Mouse (Mus musculus) cerebellum, adult 11-12 months (tissue): Measurements from ENCODE around the gene 1600012H06Rik.
"Not testable (repeated sequence)": the region's sequence is repeated elsewhere in the genome, so short reads cannot be mapped to it uniquely, and the experiment has no call there.

Source experiments
- DNase-seq: peaks from one replicate; pipeline ENCODE4 v3.0.0; 2022

Gene 1600012H06Rik

DNA sequence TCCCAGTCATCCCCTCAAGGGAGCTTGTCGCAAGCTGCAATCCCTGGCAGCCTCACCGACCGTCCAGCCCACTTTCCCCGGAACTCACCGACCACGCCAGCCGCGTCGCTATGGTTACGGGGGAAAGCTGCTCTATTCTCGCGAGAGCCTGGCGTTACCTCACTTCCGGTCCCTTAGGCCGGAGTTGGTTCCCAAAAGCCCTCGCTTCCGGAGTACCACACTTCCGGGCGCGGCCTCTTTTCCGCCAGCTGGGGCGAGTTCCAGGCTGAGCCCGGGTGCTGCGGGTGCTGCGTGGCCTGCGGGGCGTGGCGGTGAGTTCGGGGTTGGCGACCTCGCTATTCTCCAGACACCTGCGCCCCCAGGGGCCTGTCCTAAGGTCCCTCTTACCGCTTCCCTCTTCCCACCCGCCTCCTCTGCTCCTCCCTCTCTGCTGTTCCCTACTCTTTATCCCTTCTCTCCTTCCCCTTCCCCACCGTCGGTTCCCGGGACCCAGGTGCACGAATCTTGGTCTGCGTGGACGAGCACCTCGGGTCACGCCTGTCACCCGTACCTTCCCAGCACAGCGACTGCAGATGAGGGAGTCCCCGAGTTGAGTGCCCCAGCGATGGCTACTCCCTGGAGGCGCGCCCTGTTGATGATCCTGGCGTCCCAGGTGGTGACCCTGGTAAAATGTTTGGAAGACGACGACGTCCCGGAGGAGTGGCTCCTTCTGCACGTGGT, at the start of gene 1600012H06Rik, which contains the start of gene Wdr27:
Gene 1600012H06Rik (plus strand): TSS at position 176 of the 720 bp plus-strand sequence.
Gene Wdr27 (minus strand): TSS at position 150 of the 720 bp plus-strand sequence.
- peak; percentile 97 for DNase-seq

DNA sequence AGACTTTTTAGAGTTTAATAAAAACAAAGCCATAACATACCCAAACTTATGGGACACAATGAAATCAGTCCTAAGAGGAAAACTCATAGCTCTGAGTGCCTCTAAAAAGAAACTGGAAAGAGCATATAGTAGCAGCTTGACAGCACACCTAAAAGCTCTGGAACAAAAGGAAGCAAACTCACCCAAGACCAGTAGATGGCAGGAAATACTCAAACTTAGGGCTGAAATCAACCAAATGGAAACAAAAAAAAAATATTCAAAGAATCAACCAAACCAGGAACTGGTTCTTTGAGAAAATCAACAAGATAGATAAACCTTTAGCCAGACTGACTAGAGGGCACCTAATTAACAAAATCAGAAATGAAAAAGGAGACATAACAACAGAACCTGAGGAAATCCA, 47.9 kb upstream of the 1600012H06Rik start:
- DNase-seq, result not testable (repeated sequence)

DNA sequence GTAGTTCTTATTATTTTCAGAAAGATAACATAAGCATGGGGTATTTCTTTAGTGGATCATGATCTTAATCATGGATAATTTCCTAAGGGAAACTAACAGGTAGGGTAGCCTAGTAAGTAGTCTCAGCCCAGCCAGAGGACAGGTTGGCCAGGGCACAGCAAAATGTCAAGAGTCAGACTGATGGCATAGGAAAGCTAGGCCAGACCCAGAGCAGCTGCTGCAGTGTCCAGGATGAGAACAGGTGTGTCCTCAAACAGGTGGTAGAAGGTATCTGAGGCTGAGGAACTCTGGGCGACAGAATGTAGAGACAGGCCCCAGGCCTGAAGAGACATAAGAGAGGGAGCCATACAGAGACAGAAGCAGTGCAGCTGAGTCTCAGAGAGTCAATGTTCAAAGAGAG, 44.0 kb upstream of the 1600012H06Rik start:
- DNase-seq, result no peak

DNA sequence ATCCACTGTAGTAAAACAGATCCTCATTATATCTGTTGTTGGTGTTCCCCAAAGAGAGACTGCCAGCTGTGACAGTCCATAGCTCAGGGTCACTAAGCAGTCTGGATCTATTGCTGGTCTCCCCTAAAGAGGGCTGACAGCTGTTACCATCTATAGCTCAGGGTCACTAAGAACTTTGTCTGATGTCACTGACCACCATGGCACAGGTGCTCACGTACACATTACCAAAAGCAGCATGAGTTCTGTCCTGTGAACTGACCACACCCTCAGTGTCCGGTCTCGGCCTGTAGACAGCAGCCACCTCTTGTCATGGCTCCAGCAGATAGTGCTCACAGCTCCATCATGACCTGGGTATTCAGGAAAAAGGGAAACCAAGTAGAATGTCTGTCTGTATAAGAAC, 39.8 kb upstream of the 1600012H06Rik start:
- DNase-seq, result no peak

DNA sequence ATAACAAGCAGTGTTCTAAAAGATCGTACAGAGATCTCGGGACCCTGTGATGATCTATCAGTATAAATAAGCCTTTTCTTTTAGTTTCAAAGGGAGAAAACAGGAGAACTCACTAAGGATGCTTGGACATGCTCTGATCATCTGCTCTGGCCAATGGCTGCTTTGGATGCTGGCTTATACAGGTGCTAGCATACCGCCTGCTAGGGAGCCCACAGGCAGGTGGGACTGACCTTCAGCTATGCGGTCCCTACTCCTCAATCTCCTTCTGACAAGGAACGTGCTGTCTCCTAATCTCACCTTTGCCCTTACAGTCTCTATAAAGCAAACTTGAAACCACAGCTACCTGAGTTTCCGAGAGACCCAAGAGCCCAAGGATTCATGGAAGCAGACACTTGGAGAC, 38.8 kb upstream of the 1600012H06Rik start:
- DNase-seq, result no peak

DNA sequence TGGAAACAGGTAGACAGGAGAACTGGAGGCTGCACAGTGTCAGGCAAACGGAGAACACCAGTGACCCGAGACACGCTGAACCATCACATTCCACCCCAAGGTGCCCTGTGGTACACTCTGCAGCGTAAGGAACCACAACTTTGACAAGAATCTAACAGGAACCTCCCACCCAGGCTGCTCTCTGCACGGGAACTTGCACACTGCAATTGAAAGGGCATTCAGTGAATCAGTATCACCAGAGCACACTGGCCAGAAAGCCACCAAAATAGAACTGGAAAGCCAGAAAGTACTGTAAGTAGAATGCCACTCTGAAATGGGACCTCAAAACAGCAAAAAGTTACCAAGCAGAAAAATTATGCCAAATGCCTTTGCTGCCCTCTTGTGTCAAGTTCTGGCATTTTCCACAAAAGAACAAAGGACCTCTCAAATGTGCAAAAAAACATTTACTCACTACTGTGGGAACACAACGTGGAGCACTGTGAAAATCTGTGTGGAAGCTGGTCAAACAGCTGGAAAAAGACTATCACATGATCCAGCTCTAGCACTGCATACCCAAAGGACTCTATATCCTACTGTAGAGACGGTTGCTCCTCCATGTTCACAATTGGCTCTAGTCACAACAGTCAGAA, 38.2 kb upstream of the 1600012H06Rik start:
- peak; percentile 8 for DNase-seq

DNA sequence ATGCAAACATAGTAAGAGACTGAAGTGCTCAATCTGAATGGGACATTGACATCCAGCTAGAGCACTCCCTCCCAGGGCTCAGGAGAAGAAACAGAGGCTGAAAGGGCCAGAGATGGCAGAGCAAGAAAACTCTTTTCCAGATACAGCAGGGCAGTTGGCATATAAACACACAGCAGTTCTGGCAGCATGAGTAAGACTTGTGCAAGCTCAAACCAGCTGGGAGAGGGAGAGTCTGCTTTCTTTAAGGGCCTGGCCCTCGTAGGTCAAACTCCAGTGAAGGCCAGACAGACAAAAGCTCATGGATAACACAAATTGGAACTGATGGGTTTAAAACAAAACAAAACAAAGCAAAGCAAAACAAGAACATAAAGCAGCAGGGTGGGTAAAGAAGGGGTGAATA, 36.4 kb upstream of the 1600012H06Rik start:
- DNase-seq, result no peak

DNA sequence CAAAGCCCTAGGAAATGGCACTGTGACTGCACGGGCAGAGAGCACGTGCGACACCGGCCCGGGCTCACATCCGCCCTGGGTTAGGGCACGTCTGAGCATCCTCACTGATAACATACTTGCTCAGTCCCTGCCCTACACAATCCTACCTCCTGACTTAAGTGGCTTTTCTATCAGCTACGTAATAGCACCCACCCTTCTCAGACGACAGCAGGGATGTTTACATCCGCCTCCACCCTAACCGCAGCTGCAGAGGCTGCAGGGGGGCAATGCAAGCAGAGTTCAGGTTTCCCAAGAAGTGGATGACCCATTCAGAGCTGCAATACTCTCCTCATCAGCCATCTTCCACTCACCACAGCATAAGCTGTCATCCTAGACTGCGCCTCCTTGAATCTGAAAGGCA, 35.8 kb upstream of the 1600012H06Rik start:
- no peak for DNase-seq

DNA sequence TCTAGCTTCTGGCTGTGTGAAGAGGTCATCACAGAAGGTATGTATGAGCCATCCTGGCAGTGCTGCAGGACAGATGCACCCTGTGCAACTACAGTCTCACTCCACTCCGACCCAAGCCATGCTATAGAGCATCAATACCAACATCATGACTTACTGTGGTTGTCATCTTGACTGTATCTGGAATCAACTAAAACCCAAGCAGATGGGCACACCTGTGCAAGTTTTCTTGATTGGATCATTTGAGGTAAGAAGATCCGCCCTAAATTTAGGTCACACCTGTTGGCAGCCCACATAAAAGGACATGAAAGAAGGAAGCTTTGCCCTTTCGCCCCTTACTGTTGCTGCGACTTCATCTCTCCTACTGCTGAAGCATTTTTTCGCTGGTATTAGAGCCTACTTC, 33.7 kb upstream of the 1600012H06Rik start:
- no peak for DNase-seq

DNA sequence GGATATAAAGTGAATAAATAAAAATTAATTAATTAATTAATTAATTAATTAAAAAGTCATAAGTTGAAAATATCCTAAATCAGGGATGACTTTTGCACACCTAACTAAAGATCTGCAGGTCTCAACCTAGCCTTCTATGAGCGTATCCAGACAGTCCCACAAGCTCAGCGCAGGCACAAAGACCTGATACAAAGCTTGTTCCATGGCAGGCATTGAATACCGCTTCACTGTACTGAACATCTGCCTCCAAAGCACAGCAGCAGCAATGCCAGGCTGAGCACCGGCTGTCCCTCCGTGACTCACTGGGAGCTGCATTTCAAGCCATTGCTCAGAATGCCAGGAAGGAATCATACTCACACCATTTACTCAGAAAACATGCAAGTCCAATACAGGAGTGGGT, 32.2 kb upstream of the 1600012H06Rik start:
- no peak for DNase-seq

DNA sequence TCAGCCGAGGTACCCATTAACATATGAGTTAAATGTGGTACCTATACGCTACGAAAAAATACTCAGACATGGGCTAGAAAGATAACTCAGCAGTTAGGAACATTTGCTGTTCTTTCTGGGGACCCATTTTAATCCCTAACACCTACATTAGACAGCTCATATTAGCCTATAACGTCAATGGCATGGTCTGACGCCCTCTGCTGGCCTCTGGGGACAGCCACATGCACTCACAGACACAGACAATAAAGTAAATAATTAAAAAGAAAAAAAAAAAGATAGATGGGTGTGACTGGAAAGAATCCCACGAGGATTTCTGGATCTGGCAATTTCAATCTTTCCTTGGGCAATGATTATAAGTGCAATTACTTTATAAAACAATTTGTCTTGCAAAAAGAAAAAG, 30.6 kb upstream of the 1600012H06Rik start:
- DNase-seq, result no peak

DNA sequence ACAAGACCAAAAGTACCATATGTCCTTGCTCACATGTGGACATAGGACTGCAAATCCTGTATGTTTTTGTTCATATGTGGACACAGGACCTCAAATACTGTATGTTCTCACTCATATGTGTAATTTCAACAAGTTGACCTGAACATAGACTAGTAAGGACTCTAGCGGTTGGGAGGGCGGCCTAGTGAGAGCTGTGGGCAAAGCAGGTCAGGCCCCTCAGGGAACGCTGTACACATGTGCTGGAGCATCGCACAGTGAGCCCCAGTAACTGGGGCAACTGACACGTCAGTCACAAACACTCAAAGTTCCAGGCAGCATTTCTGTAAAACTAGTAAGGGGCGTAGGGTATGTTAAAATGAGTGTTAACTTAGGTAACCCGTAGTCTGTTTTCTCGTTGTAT, 30.0 kb upstream of the 1600012H06Rik start:
- no peak for DNase-seq

DNA sequence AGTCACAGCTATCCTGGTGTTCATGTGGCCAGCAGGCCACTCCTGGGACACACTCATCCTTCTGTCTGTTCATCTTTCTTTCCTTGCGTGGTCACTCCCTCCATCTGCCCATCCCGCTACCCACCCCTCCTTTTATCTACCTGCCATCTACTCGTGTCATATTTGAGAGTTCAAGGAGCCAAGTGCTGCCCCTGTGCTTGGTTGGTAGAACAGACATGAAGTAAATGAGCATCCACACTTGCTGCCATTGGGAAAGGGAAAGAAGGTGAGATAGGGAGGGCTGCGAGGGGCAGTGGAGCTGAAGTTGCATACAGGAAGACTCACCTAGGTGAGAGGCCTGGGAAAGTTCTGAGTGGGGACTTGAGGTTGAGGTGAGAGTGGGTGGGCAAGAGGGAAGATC, 28.6 kb upstream of the 1600012H06Rik start:
- no peak for DNase-seq

DNA sequence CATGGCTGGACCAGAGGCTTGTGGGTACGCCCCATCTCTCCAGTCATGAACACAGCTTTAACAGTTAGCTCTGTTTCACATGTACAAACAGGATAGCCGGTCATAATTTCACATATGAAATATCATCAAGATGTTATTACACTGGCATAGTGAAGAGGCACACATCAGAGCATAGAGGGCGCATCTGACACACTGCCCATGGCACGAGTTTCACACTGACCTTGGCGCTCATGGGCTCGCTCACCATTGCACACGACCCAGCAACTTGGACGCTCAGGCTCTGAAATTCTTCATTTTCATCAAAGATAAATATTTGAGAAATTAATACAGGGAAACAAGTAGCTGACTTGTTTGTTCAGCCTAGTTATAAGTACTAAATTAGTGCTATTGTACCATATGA, 25.1 kb upstream of the 1600012H06Rik start:
- DNase-seq, result no peak

DNA sequence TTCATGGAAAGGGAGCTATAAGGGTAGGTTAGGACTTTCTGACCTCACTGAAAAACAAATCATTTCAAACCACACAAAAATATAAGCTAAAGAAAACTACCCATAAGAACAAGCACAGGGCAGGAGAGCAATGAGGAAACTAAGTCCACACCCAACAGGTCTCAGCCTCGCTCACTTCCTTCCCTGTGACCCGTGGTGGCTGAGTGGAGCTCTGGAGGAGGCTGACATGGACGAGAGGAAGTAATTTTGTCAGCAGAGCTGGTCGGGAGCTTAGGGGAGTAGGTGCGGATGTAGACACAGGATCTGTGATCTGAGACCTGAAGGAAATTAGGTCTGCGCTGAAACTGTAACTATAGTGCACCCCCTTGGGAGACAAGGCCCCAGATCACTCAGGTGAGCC, 21.4 kb upstream of the 1600012H06Rik start:
- no peak for DNase-seq

DNA sequence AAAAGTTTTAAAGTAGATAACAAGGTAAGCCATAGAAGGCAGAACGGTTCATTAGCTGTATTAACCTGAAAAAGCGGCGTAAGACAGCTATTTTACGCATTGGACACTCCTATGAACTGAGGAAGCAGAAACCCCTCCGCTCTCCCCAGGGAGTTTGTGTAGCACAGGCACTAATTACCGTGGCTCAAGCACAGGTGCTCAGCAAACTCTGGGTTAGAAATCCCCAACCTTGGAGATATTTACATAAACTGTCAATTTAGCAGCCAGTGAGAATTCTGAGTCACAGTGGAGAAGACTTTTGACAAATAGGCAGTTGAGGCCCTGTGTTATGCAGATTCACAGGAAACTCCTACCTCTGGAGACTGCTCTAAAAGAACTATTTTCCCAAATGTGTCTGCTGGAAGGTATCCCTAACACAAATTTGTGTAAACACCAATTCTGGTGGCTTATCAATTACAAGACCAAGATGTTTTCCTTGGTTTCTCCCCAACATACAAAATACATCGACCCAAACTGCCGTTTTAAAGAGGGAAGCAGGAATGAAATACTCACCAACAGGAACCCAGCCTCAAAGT, 15.3 kb upstream of the 1600012H06Rik start:
- no peak for DNase-seq

DNA sequence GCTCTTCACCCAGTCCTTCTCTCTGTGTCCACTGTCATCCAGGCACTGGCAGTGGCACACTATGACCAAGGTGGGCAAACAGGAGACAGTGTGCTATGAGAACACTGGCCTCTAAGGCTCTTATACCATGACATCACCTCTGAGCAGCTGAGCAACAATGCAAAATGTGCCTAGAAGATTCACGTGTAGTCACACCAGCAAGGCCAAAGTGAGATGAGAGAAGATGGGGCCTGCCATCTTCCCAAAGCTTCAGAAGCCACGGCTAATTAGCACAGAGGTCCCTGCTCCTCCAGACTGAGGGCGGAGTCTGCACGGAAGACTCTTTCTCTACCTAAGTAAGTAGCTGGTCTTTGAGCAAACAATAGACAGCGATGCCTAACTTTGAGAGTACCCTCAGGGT, 14.4 kb upstream of the 1600012H06Rik start:
- DNase-seq, result no peak

DNA sequence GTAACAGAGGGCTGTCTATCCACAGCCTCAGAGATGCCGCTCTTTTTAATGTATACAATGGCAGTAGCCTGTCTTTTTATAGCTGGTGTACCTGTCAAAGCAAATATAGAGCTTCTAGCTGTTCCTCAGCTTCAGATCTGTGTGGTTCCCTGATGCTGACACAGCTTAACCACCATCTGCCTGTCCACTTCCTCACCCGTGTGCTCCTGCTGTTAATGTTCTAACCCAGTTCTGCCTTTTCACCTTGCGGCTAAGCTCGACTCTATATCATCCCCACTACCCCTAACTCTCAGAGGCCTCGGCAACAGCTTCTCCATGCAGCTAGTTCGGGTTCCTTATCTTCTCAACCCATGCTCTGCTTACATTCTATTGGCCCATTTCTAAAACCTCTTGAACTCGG, 12.3 kb upstream of the 1600012H06Rik start:
- no peak for DNase-seq

DNA sequence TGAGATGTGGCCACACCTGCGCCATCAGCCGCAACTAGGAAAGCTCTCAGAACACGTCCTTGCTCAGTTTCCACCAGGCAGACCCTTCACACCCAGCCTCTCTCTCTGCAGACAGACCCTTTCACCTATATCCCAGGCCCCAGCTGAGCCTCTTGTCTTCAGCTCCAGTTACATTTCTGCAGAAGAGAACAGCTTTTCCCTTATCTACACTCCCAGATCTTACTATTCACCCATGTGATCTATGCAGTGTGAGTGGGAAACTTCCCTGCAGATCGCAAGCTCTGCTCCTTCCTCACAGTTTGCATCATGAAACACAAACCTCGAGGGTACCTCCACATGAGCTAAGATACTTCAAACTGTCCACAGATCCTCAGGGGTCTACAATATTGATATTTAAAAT, 11.5 kb upstream of the 1600012H06Rik start:
- no peak for DNase-seq

DNA sequence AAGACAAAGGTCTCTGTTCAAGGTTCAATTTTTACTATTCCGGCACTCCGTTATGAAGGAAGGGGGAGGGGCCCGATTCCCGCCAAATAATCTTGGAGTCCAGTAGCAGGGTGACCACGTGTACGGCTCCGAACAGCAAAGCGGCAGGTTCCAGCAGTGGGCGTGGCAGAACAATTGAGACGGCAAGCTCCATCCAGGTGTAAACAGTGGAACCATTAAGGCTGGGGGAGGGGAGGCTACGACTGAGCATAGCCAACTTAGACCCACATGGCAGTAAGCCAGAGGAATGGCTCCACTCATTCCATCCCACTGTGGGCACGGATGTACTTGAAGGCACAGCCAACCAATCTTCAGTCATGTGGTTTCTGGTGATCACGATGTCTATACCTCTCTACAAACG, 7.7 kb upstream of the 1600012H06Rik start:
- DNase-seq, result not testable (repeated sequence)

DNA sequence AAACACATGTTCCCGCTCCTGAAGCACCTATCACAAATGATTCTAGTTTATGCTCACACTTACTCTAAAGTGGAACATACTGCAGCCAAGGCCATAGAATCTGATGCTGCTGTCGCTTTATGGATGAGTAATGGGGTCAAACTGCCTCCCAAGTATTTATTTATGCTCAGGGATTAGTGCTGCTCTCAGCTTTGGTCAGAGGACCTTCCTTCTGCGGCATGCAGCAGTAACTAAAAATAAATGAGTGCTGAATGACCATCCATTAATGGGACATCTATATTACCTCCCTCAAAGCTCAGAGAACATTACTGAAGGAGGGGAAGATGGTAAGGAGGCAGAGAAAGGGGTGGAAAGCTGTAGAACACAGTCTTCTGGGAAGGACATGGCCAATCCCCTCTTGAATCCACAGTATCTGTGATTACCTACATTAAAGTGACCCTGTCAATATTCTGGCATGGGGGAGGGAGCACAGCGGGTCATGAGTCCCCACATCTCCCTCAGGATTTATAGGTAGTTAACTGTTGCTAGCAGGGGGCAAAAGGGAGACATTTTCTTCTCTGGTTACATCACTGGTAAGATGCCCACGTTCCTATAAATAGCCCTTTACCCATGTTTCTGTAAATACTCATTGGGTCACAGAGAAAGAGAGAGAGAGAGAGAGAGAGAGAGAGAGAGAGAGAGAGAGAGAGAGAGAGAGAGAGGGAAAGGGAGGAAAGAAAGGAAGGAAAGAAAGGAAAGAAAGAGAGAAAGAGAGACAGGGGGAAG, 7.0 kb upstream of the 1600012H06Rik start:
- no peak for DNase-seq

DNA sequence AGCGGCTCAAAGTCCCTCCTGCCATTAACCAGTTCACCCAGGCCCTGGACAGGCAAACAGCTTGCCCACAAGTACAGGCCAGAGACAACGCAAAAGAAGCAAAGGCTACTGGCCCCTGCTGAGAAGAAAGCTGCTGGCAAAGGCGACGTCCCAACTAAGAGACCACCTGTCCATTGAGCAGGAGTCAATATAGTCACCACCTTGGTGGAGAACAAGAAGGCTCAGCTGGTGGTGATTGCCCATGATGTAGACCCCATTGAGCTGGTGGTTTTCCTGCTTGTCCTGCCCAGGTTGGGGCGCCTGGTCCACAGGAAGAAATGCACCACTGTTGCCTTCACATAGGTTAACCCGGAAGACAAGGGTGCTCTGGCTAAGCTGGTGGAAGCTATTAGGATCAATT, 803 bp upstream of the 1600012H06Rik start:
- peak; percentile 42 for DNase-seq

DNA sequence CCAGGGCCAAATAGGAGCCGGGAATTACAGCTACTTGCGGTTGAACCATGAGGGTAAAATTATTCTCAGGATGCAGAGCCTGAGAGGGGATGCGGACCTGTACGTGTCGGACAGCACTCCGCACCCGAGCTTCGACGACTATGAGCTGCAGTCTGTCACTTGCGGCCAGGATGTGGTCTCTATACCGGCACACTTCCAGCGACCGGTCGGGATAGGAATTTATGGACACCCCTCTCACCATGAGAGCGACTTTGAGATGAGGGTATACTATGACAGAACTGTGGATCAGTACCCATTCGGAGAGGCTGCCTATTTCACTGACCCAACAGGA, 710 bp downstream of the 1600012H06Rik start:
- no peak for DNase-seq

DNA sequence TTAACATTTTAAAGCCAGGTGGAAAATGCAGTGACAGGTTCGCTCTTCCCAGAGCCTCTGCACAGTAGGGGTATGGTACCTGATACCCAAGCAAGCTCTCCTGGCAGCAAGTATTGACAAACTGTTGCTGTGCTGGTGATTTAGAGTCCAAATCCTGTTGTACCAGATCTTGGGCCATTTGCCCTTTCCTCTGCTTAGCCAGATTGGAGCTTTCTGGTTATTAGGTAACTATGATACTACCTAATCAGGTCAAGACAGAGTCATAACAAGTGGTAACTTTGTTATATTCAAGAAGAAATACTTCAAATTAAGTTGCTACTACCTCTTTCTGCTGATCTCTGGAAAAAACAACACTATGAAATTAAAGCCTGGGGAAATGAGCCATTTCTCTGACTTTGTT, 1.6 kb downstream of the 1600012H06Rik start:
- no peak for DNase-seq
